Mouse (Mus musculus) MEL-GATA-1-ER (cell line): ENCODE measurements around the gene Gm5485.

ENCODE experiments used
- DNase-seq: peaks from one replicate; pipeline ENCODE4 v3.0.0-alpha.2; 2012; ENCODE audit warnings: low read depth; ENCODE audit errors: extremely low read depth

The Gm5485 gene

GRCm38 (mm10) chr16:48373711-48374485 is 38.3 kb downstream of the Gm5485 start:
- DNase-seq = no peak

- DNase-seq = no peak
Observed at GRCm38 (mm10) chr16:48372461-48372860, 39.8 kb downstream of the Gm5485 start.

GRCm38 (mm10) chr16:48368096-48368495 is 44.1 kb downstream of the Gm5485 start:
- DNase-seq = no peak

- DNase-seq = no peak
Observed at GRCm38 (mm10) chr16:48366801-48367200, 45.4 kb downstream of the Gm5485 start.

GRCm38 (mm10) chr16:48360887-48361286 is 51.3 kb downstream of the Gm5485 start:
- DNase-seq = no peak

GRCm38 (mm10) chr16:48356417-48356816 is 55.8 kb downstream of the Gm5485 start:
- DNase-seq = no peak

- DNase-seq = no peak
Observed at GRCm38 (mm10) chr16:48355716-48356115, 56.5 kb downstream of the Gm5485 start.
